Mouse (Mus musculus) olfactory bulb, adult 2 months (tissue): ENCODE measurements around the gene Snx33.

Source experiments
- CTCF ChIP-seq: fragments of 200-500 bp; IDR thresholded peaks from 2 replicates; pipeline ENCODE4 v1.5.1; 2012; ENCODE audit warnings: low read depth, mild to moderate bottlenecking, low read length, moderate library complexity; ENCODE audit not compliant: insufficient read depth
- POLR2A ChIP-seq: fragments of 200-500 bp; IDR thresholded peaks from 2 replicates; pipeline ENCODE4 v1.6.1; 2012; ENCODE audit warnings: mild to moderate bottlenecking, low read depth, low read length, moderate library complexity; ENCODE audit not compliant: insufficient read depth

DNA sequence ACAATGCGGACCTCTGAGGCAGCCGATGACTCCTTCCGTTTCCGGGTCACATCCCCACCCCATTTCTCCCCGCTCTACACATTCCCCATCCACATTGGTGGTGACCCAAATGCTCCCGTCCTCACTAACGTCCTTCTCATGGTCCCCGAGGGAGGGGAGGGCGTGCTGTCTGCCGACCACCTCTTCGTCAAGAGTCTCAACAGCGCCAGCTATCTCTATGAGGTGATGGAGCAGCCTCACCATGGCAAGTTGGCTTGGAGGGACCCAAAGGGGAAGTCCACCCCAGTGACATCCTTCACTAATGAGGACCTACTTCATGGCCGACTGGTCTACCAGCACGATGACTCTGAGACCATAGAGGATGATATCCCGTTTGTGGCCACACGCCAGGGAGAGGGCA, 40.6 kb downstream of the Snx33 start:
- TF ChIP-seq CTCF (no peak), POLR2A (no peak)
